Mouse (Mus musculus) bone marrow, adult 2 months (tissue): ENCODE results near the gene Gm5741. TPM values are rescaled to one million over a fixed set of nuclear protein-coding genes. Genes with fewer than 3 reads are reported as not detected.

ENCODE experiments used
- H3K27ac ChIP-seq: fragments of 200-500 bp; 2 replicates; pipeline ENCODE4 v1.5.1; 2012; ENCODE audit warnings: low read depth, mild to moderate bottlenecking, control low read depth, inconsistent platforms, low read length; ENCODE audit not compliant: control insufficient read depth, poor library complexity, insufficient read depth
- H3K4me1 ChIP-seq: fragments of 200-500 bp; 2 replicates; pipeline ENCODE4 v1.6.1; 2011; ENCODE audit warnings: low read length; ENCODE audit not compliant: control insufficient read depth, insufficient read depth
- H3K4me3 ChIP-seq: fragments of 200-500 bp; replicated peaks from 2 replicates; pipeline ENCODE3; 2011; ENCODE audit warnings: mild to moderate bottlenecking, low read depth, low read length, control low read depth; ENCODE audit not compliant: control insufficient read depth
- CTCF ChIP-seq: fragments of 200-500 bp; IDR thresholded peaks from 2 replicates; pipeline ENCODE4 v1.5.1; 2011; ENCODE audit warnings: low read length, control low read depth; ENCODE audit not compliant: control insufficient read depth, insufficient read depth
- POLR2A ChIP-seq: fragments of 200-500 bp; IDR thresholded peaks from 2 replicates; pipeline ENCODE4 v1.6.1; 2011; ENCODE audit warnings: low read depth, mild to moderate bottlenecking, control low read depth, low read length, borderline replicate concordance; ENCODE audit not compliant: control insufficient read depth
- WGBS: fragments of 180-500 bp; shearing (Covaris S2); methylation state at CpG from one replicate; pipeline ENCODE4 v1.1.7; 2018; 5-methylcytosine and 5-hydroxymethylcytosine counted together
- polyA plus RNA-seq: library from polyadenylated mRNA; stranded (reverse); fragments of >200 nt; gene quantifications from 2 replicates; pipeline ENCODE4 v1.2.4, GENCODE M21; 2011; ENCODE audit warnings: low replicate concordance; ENCODE audit not compliant: missing spikeins, insufficient read depth, insufficient read length

Gm5741 gene
- 4.3 TPM in 1 of 2 replicates, not detected in the other for polyA plus RNA-seq

DNA sequence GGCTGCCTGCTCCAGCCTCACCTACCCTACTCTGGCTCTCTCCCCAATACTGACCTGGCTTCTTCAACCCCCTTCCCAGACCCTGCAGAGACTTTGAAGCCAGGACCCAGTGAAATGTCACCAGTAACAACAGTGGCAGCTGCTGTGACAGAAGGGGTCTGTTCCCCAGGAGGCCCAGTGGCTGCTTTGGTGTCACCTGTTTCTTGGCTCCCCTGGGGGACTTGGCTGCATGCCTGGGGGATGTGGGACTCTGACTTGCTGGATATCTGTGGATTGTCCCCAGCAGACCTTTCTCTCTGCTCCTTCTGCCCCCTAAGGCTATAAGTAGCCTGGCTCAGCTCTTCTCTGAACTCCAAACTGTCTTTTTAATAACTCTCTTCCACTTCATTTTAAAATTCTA lies at the start of gene Gm5741:
Gene Gm5741 (minus strand): TSS at position 1 of the 400 bp plus-strand sequence.
- Histone ChIP-seq H3K4me1 (no peaks in the 10 kb centered on the region; the same call in 1 of the 2 replicates), H3K27ac (no peak within 1 kb of the TSS), H3K4me3 (no peak within 1 kb of the TSS)
- TF ChIP-seq POLR2A (no peak), CTCF (no peak)

DNA sequence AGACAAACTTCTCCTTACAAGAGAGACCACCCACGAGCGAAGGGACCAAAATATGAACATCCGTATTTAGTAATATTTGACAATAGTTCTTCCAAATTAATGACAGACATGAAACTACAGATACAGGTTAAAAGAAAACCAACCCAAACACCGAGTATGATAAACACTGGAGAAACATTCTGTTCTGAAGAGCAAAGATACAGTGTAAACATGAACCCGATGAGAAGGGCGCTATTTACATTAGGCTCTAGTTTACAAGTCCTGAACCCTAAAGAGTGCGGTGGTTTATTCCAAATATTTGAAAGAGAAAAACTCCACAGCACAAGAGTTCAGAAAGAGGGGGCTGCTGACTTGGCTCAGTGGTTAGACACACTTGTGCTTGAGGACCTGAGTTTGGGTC lies 49.2 kb upstream of the Gm5741 start:
- TF ChIP-seq CTCF (no peak), POLR2A (no peak)
- no peaks in the 10 kb centered on the region; the same call in 1 of the 2 replicates for H3K4me1 ChIP-seq
- H3K27ac ChIP-seq: no peak overlapping the region
- H3K4me3 ChIP-seq: no peak overlapping the region
- WGBS: 80% methylated on average over 7 of the region's 7 CpGs

DNA sequence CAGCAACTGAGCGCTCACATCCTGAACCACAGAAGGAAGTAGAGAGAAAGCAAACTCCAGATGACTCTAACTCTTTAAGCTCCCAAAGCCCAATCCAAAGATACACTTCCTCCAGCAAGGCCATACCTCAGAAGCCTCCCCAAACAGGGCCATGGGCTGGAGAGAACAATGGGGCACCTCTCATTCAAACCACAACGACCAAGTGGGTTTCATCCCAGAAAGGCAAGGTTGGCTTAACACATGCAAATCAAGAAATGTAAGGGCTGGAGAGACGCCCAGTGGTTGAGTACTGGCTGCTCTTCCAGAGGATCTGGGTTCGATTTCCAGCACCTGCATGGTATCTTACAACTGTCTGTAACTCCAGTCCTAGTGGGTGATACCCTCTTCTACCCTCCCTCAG lies 47.7 kb upstream of the Gm5741 start:
- no peak for TF ChIP-seq POLR2A
- TF ChIP-seq CTCF: no peak
- Histone ChIP-seq H3K27ac (no peak overlapping the region), H3K4me3 (no peak overlapping the region), H3K4me1 (no peaks in the 10 kb centered on the region; the same call in 1 of the 2 replicates)
- 61% methylated on average over 4 of the region's 4 CpGs for WGBS

DNA sequence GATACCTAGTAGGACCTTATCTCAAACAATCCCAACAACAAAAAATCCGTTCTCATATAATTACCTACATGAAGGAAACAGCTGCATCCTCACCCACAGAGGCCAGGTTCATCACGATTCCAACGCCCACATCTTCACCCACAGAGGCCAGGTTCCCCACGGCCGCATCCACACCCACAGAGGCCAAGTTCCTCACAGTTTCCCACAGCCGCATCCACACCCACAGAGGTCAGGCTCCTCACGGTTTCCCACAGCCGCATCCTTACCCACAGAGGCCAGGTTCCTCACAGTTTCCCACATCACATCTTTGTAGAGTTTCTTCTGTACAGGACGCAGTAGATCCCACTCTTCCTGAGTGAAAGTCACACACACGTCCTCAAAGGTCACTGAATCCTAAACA lies 45.5 kb upstream of the Gm5741 start:
- no peak overlapping the region for H3K4me3 ChIP-seq
- H3K4me1 ChIP-seq: no peaks in the 10 kb centered on the region
- TF ChIP-seq CTCF: no peak
- no peak for TF ChIP-seq POLR2A
- 82% methylated on average over 10 of the region's 10 CpGs for WGBS
- no peak overlapping the region for H3K27ac ChIP-seq

- no peaks in the 10 kb centered on the region for H3K4me1 ChIP-seq
- no peak overlapping the region for H3K27ac ChIP-seq
- TF ChIP-seq CTCF (no peak), POLR2A (no peak)
- 64% methylated on average over 4 of the region's 4 CpGs for WGBS
- no peak overlapping the region for H3K4me3 ChIP-seq
Measured at GRCm38 (mm10) chr8:85100076-85100665, 32.4 kb upstream of the Gm5741 start.

GRCm38 (mm10) chr8:85096850-85097249 lies 29.1 kb upstream of the Gm5741 start:
- no peak for TF ChIP-seq POLR2A
- TF ChIP-seq CTCF: no peak
- Histone ChIP-seq H3K4me1 (no peaks in the 10 kb centered on the region), H3K27ac (no peak overlapping the region), H3K4me3 (no peak overlapping the region)
- 78% methylated on average over 4 of the region's 4 CpGs for WGBS

DNA sequence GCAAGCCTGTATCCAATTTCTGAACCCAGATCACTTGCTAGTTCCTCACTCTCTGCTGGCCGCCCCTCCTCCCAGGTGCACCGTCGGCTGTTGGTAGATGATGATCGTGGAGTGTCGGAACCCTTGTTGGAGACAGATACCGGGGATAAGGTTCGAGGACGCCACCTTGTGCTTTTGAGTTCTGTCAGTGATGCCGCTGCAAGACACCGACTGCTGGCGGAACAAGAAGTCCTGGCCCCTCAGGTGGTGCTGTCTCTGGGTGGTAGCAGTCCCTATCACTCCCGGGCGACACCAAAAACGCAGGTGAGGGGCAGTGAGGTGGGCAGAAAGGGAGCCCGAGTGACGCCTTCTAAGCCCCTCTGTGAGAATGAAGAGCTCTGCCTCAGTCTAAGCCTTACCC lies 28.4 kb upstream of the Gm5741 start:
- Histone ChIP-seq H3K27ac (no peak overlapping the region), H3K4me1 (no peaks in the 10 kb centered on the region), H3K4me3 (no peak overlapping the region)
- WGBS: 94% methylated on average over 16 of the region's 16 CpGs
- TF ChIP-seq POLR2A (no peak), CTCF (no peak)

- Histone ChIP-seq H3K27ac (no peak overlapping the region), H3K4me3 (no peak overlapping the region), H3K4me1 (no peaks in the 10 kb centered on the region)
- TF ChIP-seq CTCF (no peak), POLR2A (no peak)
- WGBS: 84% methylated on average over 7 of the region's 7 CpGs
Measured at GRCm38 (mm10) chr8:85095566-85095965, 27.8 kb upstream of the Gm5741 start.

- Histone ChIP-seq H3K27ac (no peak overlapping the region), H3K4me1 (no peaks in the 10 kb centered on the region), H3K4me3 (no peak overlapping the region)
- 86% methylated on average over 13 of the region's 13 CpGs for WGBS
- no peak for TF ChIP-seq CTCF
- no peak for TF ChIP-seq POLR2A
Measured at GRCm38 (mm10) chr8:85095051-85095450, 27.3 kb upstream of the Gm5741 start.
